Mouse (Mus musculus) neural tube, embryonic 15.5 days (tissue): Measurements from ENCODE around the gene Spata21. TPM values are rescaled to one million over a fixed set of nuclear protein-coding genes. Genes with fewer than 3 reads are reported as not detected.

Source experiments
- ATAC-seq: fragments of 200-750 bp; cut with Nextera tagmentation; 2 replicates; pipeline ENCODE4 v1.8.0; 2017; ENCODE audit warnings: mild to moderate bottlenecking, moderate TSS enrichment, moderate library complexity; ENCODE audit not compliant: low FRiP score
- H3K27ac ChIP-seq: fragments of 300-500 bp; sonication (generic); replicated peaks from 2 replicates; pipeline ENCODE4 v1.5.1; 2015; ENCODE audit warnings: mild to moderate bottlenecking, inconsistent platforms
- H3K27me3 ChIP-seq: fragments of 300-500 bp; sonication (generic); replicated peaks from 2 replicates; pipeline ENCODE4 v1.6.1; 2015; ENCODE audit warnings: inconsistent platforms
- H3K36me3 ChIP-seq: fragments of 300-500 bp; sonication (generic); 2 replicates; pipeline ENCODE4 v1.6.1; 2015; ENCODE audit warnings: inconsistent platforms
- H3K4me1 ChIP-seq: fragments of 300-500 bp; sonication (generic); 2 replicates; pipeline ENCODE4 v1.6.1; 2015; ENCODE audit warnings: inconsistent platforms
- H3K4me2 ChIP-seq: fragments of 300-500 bp; sonication (generic); 2 replicates; pipeline ENCODE4 v1.6.1; 2015; ENCODE audit warnings: inconsistent platforms, mild to moderate bottlenecking, moderate library complexity
- H3K4me3 ChIP-seq: fragments of 300-500 bp; sonication (generic); replicated peaks from 2 replicates; pipeline ENCODE4 v1.5.1; 2015; ENCODE audit warnings: mild to moderate bottlenecking, inconsistent platforms
- H3K9ac ChIP-seq: fragments of 300-500 bp; sonication (generic); replicated peaks from 2 replicates; pipeline ENCODE4 v1.6.1; 2015; ENCODE audit warnings: mild to moderate bottlenecking, inconsistent platforms
- H3K9me3 ChIP-seq: fragments of 300-500 bp; sonication (generic); replicated peaks from 2 replicates; pipeline ENCODE4 v1.6.1; 2016; ENCODE audit warnings: inconsistent platforms
- WGBS: fragments of 180-500 bp; shearing (Covaris S2); methylation state at CpG from one replicate; pipeline ENCODE4 v1.1.7; 2015; ENCODE audit warnings: mixed read lengths; 5-methylcytosine and 5-hydroxymethylcytosine counted together
- polyA plus RNA-seq: library from polyadenylated mRNA; unstranded; fragments of >200 nt; fragmentation: Nextera tagmentation; extraction: Ambion mirVana; gene quantifications from 2 replicates; pipeline ENCODE4 v1.2.1, GENCODE M21; 2015

Spata21 gene
- polyA plus RNA-seq, 1 experiment from 2014 or later: 0.55 TPM

DNA sequence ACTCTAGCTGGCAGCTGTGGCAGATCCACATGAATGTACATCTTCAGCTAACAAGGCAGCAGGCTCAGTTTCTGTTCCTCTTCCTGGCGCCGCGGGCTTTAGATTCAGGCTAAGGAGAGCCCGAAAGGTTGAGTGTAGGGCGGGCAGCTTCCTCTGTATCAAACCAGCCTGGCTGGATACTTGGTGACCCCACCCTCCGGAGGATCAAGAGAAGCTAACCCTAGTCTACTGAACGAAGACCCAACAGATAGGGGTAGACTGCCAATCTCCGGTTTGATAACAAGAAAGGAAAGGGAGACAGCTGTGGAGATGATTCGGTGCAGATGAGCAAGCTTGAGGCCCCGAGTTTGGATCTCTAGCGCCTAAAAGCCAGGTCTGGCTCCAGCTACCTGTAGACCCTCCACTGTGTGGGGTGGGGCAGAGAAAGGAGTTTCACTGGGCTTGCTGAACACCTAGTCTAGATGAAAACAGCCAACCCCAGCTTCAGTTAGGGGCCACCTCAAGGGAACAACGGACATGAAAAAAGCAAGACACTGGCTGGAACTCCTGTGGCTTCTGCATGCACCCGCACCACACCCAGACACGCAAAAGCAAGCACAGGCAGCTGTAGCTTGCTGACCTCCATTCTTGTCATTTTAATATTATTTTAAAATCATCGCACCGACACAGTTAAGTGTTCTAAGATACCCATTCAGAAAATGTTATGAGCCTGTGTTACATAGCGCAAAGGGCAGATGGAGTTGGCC is 11.2 kb upstream of the Spata21 start:
- Histone ChIP-seq H3K9me3 (no peaks in the 10 kb centered on the region), H3K27ac (no peak overlapping the region), H3K36me3 (peaks cover 17% of the 10 kb centered on the region), H3K9ac (peak overlapping the region; percentile 78), H3K4me3 (peak overlapping the region; percentile 70), H3K27me3 (no peaks in the 10 kb centered on the region), H3K4me1 (peaks cover 30% of the 10 kb centered on the region), H3K4me2 (peak overlapping the region; percentile 89)
- no peak for ATAC-seq
- 83% methylated on average over 17 of the region's 17 CpGs for WGBS

DNA sequence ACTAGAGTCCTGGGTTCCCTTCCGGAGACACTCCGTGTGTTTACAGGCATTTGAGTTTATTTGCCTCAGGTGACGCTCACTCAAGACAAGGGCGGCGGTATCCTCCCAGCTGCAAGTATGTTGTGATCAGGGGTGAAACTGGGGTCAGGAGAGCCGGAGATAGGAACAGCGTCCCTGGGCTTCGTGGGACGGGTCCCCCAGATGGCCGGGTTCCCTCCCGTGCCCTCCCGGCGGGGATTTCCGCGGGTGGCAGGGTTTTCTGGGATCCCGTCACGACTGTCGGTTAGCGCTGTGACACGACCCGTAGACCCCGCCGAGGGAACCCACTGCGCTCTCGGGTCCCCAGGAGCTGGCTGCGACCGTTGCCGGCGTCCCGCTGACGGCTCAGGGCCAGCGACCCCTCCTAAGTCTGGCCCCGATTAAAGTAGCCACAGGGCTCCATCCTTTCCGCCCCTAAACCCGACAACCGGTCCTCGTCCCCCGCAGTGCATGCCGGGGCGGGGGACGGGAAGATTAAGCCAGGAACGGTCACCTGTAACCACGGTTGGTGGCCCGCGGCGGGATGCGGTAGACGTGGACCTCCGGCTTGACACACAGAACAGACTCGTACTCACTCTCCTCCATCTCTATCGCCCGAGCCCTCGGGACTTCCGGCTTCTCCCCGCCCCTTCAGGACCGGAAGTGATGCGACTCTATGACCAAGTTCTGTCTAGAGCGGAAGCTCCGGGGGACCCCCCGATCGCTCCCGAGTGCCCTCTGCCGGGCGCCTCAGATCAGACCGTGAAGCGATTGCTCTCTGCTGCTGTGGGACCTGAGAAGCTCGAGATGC is 10.2 kb upstream of the Spata21 start, which contains the start of gene Necap2:
Gene Necap2, minus strand, starts transcription at position 677 of the 829 bp plus-strand sequence.
- peaks cover 30% of the 10 kb centered on the region for H3K4me1 ChIP-seq
- WGBS: under 1% methylated on average over 65 of the region's 67 CpGs
- no peaks in the 10 kb centered on the region for H3K9me3 ChIP-seq
- H3K27ac ChIP-seq: peak within 1 kb of the TSS; percentile 80
- peak within 1 kb of the TSS; percentile 89 for H3K4me2 ChIP-seq
- peak; percentile 94 for ATAC-seq
- peaks cover 8% of the 10 kb centered on the region; the same call in 1 of the 2 replicates for H3K36me3 ChIP-seq
- peak within 1 kb of the TSS; percentile 70 for H3K4me3 ChIP-seq
- no peaks in the 10 kb centered on the region for H3K27me3 ChIP-seq
- peak within 1 kb of the TSS; percentile 78 for H3K9ac ChIP-seq

DNA sequence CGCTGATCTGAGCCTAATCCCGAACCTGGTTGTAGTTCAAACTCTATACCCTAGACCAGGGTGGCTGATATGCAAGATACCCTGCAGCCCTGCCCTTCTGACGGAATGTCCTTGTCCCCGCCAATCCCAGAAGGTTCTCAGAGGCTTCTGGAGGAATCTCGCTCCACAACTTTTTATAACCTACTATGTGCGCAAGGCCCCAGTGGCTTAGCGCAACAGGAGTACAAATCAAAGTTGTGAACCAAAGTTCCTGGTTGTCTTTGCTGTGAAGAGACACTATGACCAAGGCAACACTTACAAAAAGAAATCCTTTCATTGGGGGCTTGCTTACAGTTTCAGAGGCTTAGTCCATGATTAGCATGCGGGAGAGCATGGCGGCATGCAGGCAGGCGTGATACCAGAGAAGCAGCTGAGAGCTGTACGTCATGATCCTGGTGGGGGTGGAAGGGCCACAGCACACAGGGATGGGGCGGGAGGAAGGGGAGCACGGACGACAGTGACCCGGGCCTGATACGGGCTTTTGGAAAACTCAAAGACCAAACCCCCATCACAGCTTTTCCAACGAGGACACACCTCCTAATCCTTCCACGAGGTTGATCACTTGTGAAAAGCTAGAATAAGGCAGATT is 9.5 kb upstream of the Spata21 start:
- peak overlapping the region; percentile 70; the same call in 1 of the 2 replicates for H3K4me3 ChIP-seq

DNA sequence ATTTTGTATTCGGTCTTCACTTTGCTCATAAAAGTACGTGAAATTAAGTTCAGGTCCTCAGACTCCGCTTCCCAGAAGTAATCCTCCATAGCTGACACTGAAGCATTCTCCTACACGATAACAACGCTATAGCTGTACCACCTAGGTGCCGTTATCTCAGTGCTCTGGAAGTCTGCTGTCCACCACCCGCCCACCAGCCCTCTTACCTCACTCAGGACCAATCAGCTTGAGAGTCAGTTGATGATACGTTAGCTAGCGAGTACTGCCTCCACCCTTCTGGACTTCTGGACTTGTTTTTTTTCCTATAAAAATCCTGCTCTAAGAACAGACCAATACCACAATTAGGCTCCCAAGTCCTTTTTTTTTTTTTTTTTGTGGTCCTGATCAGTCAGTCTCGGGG is 1.3 kb upstream of the Spata21 start:
- H3K27ac ChIP-seq: no peak overlapping the region
- no peaks in the 10 kb centered on the region for H3K4me1 ChIP-seq
- 79% methylated on average over 10 of the region's 10 CpGs for WGBS
- no peaks in the 10 kb centered on the region for H3K36me3 ChIP-seq
- H3K4me3 ChIP-seq: no peak overlapping the region
- H3K9me3 ChIP-seq: no peaks in the 10 kb centered on the region
- no peak for ATAC-seq
- no peak overlapping the region for H3K9ac ChIP-seq
- no peak overlapping the region for H3K4me2 ChIP-seq
- H3K27me3 ChIP-seq: no peaks in the 10 kb centered on the region

More for the DNA sequence above, 9.5 kb upstream of the Spata21 start:
- H3K9ac ChIP-seq: no peak overlapping the region
- H3K4me2 ChIP-seq: peak overlapping the region; percentile 11; the same call in 1 of the 2 replicates
- no peaks in the 10 kb centered on the region for H3K9me3 ChIP-seq
- no peaks in the 10 kb centered on the region for H3K27me3 ChIP-seq
- no peak for ATAC-seq
- WGBS: 72% methylated on average over 18 of the region's 18 CpGs
- no peak overlapping the region for H3K27ac ChIP-seq
- peaks cover 1% of the 10 kb centered on the region; the same call in 1 of the 2 replicates for H3K36me3 ChIP-seq
- peaks cover 25% of the 10 kb centered on the region for H3K4me1 ChIP-seq

DNA sequence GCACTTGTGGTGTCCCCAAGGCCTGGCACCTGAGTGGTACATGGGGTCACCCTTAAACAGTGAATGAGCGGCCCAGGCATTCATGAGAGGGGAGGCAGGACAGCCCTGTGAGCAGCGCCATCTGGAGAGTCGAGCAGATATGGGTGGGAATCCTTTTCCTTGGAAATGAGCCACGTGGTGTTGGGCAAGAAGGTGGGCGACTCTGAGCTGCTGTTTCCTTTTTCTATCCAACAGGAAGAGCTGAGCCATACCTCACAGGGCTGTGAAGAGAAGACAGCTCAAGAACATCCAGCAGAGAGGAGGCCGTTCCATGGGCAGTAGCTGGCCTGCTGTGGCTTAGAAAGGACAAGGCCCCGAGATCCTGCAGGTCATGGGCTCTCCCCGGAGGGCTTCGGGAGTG is 581 bp downstream of the Spata21 start:
- 71% methylated on average over 9 of the region's 9 CpGs for WGBS
- no peak for ATAC-seq

DNA sequence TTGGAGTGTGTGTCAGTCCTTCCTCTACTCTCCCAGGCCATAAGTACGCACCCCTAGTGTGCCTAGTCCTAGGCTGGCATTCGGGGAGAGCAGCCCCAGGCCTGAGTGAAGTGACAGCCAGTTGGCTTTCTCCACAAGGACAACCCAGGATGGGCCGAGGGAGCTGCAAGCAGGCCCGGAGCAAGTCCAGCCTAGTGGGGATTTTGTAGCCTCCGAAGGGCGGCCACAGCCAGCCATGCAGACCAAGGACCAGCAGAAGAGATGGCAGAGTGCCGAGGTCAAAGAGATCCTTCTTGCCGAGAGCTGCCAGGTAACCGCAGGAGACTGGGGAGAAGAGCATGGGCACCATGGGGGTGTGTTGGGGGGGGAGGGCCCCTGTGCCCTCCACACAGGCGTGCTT is 6.9 kb downstream of the Spata21 start:
- no peak overlapping the region for H3K4me2 ChIP-seq
- no peak overlapping the region for H3K9ac ChIP-seq
- H3K4me1 ChIP-seq: no peaks in the 10 kb centered on the region
- no peak for ATAC-seq
- H3K27ac ChIP-seq: no peak overlapping the region
- no peaks in the 10 kb centered on the region for H3K9me3 ChIP-seq
- no peaks in the 10 kb centered on the region for H3K36me3 ChIP-seq
- H3K27me3 ChIP-seq: no peaks in the 10 kb centered on the region
- no peak overlapping the region for H3K4me3 ChIP-seq
- 88% methylated on average over 10 of the region's 10 CpGs for WGBS

More for the DNA sequence above, 581 bp downstream of the Spata21 start:
- no peaks in the 10 kb centered on the region for H3K27me3 ChIP-seq
- no peak overlapping the region for H3K4me2 ChIP-seq
- H3K9me3 ChIP-seq: no peaks in the 10 kb centered on the region
- no peak overlapping the region for H3K9ac ChIP-seq
- no peaks in the 10 kb centered on the region for H3K4me1 ChIP-seq
- no peak overlapping the region for H3K4me3 ChIP-seq
- H3K27ac ChIP-seq: no peak overlapping the region
- no peaks in the 10 kb centered on the region for H3K36me3 ChIP-seq

DNA sequence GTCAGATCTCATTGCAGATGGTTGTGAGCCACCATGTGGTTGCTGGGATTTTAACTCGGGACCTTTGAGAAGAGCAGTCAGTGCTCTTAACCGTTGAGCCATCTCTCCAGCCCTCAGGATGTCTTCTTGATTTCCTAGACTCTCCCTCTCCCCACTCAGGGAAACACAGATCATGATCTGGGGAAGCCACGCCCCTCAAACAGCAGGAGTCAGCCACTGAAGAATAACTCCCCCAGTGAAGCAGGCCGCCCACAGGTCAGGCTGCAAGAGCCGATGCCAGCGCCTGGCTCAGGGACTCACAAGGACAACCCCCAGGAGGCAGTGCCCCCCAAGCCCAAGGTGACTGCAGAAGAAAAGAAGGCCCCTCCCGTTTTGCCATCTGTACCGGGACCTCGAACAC is 8.6 kb downstream of the Spata21 start:
- no peak for ATAC-seq
- WGBS: 19% methylated on average over 9 of the region's 9 CpGs
- H3K4me2 ChIP-seq: no peak overlapping the region
- no peak overlapping the region for H3K27ac ChIP-seq
- H3K9ac ChIP-seq: no peak overlapping the region
- H3K4me3 ChIP-seq: no peak overlapping the region
- no peaks in the 10 kb centered on the region for H3K36me3 ChIP-seq
- no peaks in the 10 kb centered on the region for H3K9me3 ChIP-seq
- no peaks in the 10 kb centered on the region for H3K27me3 ChIP-seq
- H3K4me1 ChIP-seq: no peaks in the 10 kb centered on the region

DNA sequence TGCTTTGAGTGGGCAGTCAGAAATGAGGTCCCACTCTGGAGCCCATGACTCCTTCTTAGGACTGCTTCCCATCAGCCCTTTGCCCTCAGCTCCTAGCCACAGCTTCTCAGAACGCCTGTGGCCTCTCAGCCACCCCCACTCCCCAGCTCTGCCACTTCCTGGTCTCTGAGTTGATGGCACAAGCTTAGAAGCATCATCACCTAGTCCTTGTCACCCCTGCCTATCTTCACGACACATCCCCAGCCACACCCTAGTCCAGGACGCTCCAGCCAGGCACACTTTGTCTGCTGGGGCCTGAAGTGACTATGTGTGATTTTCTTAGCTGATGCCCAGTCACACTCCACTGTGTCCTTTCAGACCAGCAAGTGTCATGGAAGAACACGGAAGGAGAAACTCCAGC is 10.8 kb downstream of the Spata21 start:
- no peaks in the 10 kb centered on the region for H3K36me3 ChIP-seq
- H3K9me3 ChIP-seq: no peaks in the 10 kb centered on the region
- WGBS: 81% methylated on average over 4 of the region's 4 CpGs
- H3K4me3 ChIP-seq: no peak overlapping the region
- no peak overlapping the region for H3K27ac ChIP-seq
- no peak overlapping the region for H3K4me2 ChIP-seq
- no peak overlapping the region for H3K9ac ChIP-seq
- H3K27me3 ChIP-seq: no peaks in the 10 kb centered on the region
- no peaks in the 10 kb centered on the region for H3K4me1 ChIP-seq
- ATAC-seq: no peak

DNA sequence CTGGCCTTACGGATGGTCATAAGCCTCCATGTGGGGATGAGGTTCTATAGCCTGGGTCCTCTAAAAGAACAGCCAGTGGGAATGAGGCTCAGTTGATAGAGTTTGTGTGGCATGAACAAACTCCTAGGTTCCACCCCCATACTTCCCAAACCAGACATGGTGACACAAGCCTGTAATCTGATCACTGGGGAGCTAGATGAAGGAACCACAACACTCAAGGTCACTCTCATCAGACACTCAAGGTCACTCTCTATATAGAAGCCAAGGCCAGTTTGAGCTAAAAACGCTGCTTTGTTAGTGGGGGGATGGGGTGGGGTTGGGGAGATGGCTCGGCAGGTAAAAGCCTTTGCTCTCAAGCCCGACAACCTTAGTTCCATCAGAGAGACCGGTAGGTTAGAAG is 11.8 kb downstream of the Spata21 start:
- 84% methylated on average over 5 of the region's 5 CpGs for WGBS
- no peak for ATAC-seq
- Histone ChIP-seq H3K4me1 (no peaks in the 10 kb centered on the region), H3K27me3 (no peaks in the 10 kb centered on the region), H3K27ac (no peak overlapping the region), H3K36me3 (no peaks in the 10 kb centered on the region), H3K9me3 (no peaks in the 10 kb centered on the region), H3K9ac (no peak overlapping the region), H3K4me2 (no peak overlapping the region), H3K4me3 (no peak overlapping the region)

DNA sequence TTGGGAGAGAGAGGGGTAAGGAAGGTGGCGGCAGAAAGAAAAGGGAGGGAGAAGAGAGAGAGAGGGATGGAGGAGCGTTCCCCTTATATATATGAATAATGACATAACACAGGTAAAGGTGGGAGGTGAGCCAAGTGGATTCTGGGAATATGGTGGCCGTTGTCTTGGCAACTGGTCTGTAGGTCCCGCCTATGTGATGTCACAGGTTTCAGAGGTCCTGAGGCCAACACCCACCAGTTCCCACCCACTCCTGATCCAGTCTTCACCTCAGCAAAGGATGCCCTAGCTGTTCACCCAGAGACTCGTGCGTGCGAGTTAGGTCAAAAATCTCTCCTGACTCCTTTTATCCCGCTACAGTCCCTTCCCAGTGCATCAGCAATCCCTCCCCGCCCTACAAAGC is 13.2 kb downstream of the Spata21 start:
- H3K4me2 ChIP-seq: no peak overlapping the region
- WGBS: 93% methylated on average over 9 of the region's 9 CpGs
- H3K36me3 ChIP-seq: no peaks in the 10 kb centered on the region
- H3K27ac ChIP-seq: no peak overlapping the region
- no peaks in the 10 kb centered on the region for H3K9me3 ChIP-seq
- H3K4me1 ChIP-seq: no peaks in the 10 kb centered on the region
- no peak overlapping the region for H3K4me3 ChIP-seq
- no peaks in the 10 kb centered on the region for H3K27me3 ChIP-seq
- H3K9ac ChIP-seq: no peak overlapping the region
- ATAC-seq: no peak

DNA sequence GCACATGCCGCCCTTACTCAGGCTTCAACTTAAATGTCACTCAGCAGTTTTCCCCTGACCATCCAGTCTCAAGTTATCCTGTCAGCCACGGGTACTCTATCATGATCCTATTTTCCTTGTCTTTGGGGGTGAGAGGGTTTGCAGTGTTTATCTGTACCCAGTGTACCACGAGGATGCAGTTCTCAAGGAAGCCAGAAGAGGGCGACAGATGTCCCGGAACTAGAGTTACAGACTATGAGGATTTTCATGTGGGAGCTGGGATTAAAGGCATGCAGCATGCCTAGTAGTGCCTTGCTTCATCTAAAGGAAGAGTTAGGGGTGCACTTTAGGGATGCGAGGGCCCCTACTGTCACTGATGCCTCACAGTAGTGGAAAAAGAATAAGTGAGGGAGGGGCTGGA is 13.7 kb downstream of the Spata21 start:
- Histone ChIP-seq H3K9ac (no peak overlapping the region), H3K4me3 (no peak overlapping the region), H3K36me3 (no peaks in the 10 kb centered on the region), H3K27me3 (no peaks in the 10 kb centered on the region), H3K27ac (no peak overlapping the region), H3K4me1 (no peaks in the 10 kb centered on the region), H3K9me3 (no peaks in the 10 kb centered on the region), H3K4me2 (no peak overlapping the region)
- no peak for ATAC-seq
- WGBS: 70% methylated on average over 6 of the region's 6 CpGs
